Mouse (Mus musculus): ENCODE data around the gene Wbp2. TPM values are rescaled to one million over a fixed set of nuclear protein-coding genes. Genes with fewer than 3 reads are reported as not detected.

Wbp2 gene
- total RNA-seq, 4 experiments from 2014 or later, result 78.6 to 91.0 (median 90.1) TPM

DNA sequence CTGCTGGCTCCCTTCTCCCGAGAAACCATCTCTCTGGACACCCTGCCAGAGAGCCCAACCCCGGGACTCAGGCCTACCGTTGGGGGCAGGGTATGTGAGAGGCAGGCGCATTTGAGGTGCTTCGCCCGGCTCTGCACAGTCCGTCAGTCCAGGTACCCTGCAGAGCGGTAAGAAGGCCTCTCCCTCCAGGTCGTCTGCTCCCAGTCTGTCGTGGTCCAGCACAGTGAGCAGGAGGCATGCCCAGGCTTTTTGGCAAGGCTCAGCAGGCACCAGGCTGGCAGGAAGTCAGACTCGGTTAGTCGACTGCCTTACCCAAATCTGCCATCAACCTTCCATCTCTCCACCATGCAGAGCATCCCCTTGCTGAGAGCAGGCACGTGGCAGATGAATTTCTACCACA is 23.2 kb downstream of the Wbp2 start:
- no peak for DNase-seq (ENCODE audit: low spot score in 2 of 2)

DNA sequence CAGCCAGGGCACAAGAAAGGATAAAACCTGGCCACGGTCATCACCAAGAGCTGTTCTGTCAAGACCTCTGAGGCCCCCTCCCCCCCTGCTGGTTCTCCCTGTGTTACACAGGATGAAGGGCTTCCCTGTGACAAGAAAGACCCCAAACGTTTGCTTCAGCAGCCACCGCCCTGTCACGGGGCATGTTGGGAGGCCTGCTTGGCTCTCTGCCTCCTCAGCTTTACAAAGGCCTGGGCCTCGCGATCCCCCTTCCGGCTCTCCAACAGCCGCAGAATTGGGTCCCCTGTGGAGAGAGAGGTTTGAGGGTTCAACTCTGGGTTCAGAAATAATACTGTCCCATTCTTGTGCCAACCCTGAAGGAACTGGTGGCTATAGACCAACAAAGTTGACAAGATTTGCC is 24.3 kb downstream of the Wbp2 start:
- DNase-seq (ENCODE audit: low spot score in 2 of 2), result no peak

DNA sequence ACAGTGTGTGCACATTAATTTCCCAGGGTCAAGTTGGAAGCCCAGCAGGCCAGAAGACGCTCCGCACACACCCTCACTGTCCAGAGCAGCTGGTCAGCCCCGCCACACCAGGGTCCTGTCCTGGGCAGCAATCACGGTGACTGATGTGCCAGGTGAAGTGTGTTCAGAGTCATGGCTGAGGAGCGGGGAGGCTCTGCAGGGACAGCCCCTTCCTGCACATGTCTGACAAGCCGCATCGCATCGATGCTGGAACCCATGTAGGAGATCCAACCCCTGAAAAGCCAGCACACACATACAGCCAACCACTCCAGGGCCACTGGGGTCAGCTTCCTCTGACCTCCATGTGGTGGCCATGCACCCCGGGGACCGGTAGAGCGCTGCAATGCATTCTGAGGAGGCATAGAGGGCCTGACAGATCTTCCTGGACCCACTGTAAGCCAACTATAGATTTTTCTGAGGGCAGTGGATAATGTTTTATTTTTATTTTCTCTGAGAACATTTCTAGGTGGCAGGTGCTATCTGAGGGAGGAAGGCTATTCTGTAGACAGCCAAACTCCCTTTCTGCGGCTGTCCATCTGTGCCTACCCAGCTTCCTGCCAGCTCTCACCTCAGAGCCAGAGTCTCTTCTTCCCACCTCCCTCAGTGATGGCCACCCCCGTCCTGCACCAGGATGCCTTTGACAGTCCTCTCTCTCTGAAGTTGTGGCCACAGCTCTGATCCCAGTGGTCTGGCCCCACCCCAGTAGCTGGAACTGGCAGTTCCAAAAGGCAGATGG is 25.0 kb downstream of the Wbp2 start:
- DNase-seq (ENCODE audit: low spot score in 2 of 2), result no peak

DNA sequence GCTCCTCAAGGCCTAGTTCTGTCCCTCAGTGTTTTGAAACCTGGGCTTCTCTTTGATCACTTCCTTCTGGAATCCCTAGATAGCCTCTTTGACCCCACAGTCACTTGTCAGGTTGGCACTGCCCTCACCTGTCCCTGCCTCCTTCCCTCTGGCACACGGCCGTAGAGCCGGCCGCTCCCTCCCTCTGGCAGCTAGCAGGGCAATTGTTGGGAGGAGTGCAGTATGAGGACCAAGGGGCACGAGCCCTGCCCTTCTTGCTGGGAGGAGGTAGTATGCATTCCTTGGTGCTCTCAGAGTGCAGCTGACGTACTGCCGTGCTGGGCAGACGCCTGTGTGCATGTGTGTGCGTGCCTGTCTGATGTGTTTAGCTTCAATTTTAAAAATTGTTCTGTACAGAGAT is 26.2 kb downstream of the Wbp2 start:
- no peak for DNase-seq (ENCODE audit: low spot score in 2 of 2)

DNA sequence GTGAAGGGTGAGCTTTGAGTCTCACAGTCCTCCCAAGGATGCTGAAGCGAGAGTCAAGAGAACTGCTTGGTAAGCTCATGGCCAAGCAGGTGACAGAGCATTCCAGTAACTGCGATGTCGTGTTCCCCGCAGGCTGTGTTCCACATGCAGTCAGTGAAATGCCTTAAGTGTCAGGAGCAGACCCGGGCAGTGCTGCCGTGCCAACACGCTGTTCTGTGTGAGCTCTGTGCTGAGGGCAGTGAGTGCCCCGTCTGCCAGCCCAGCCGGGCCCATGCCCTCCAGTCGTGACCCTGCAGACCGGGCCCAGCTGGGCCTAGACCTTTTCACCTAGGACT is 27.1 kb downstream of the Wbp2 start:
- no peak for DNase-seq (ENCODE audit: low spot score in 2 of 2)

- DNase-seq (ENCODE audit: low spot score in 2 of 2), result no peak
Observed at GRCm38 (mm10) chr11:116058868-116059690, 27.7 kb downstream of the Wbp2 start.

DNA sequence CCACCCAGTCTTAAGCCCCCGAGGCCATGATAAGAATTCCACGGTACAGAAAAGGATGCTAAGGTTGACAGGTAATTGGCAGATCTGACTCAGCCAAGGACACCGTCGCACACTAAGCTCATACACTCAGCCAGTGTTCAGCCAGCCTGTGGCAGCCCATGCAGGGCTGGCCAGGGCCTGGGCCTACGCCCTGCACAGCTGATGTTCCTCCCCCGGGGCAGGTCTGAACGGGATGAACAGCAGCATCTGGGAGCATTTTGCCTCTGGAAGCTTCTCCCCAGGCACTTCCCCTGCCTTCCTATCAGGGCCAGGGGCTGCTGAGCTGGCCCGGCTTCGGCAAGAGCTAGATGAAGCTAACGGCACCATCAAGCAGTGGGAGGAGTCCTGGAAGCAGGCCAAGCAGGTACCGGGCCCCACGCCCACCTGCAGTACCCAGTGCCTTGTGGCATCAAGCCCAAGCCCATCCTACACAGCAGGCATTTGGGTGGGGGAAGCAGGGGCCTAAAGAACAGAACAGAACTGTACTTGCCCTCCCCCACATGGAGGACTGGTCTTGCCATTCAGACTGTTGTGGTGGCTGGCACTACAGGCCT is 28.7 kb downstream of the Wbp2 start:
- DNase-seq (ENCODE audit: low spot score in 2 of 2), result no peak

DNA sequence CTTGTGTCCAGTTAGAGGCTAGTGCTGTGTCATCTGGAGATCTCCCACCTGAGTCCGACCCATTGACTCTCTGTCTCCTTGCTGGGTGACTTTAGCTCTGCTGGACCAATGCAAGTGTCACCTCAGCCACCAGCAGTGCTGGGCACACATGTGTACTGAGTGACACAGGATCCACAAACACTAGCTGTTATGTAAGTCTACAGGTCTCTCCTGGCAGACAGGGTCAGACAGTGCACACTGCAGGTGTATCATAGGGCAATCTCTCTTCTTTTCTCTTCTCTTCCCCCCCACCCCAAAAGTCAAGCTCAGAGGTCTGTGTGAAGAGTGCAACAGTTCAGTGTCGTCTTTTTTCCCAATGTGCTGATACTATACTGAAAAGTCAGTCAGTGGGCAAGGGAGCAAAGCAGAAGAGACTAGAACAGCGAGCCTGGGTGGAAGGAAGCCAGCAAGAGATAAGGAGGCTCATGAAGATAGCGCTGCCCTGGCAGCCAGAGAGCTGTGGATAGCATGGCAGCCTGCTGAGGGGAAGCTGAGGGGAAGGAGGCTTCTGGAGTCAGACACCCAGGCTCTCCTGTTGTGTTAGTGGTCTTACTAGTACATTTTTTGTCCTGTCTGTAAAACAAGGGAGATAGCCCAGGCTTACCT is 29.4 kb downstream of the Wbp2 start:
- DNase-seq (ENCODE audit: low spot score in 2 of 2), result no peak

DNA sequence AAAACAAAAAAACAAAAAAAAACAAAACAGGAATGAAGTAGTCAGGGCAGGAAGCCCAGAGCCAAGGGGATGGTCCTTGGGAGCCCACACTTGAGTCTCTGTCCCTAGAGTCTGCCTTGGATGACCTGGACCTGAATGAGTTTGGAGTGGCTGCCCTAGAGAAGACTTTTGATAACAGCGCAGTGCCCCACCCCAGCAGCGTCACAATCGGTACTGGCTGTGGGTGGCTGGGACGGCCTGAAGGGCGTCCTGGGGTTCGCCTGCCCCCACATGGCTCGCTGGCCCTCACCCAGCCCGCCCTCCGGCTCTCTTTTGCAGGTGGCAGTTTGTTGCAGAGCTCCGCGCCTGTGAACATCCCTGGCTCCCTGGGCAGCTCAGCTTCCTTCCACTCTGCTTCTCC is 30.9 kb downstream of the Wbp2 start:
- DNase-seq (ENCODE audit: low spot score in 2 of 2), result no peak

GRCm38 (mm10) chr11:116053510-116054229 is 33.1 kb downstream of the Wbp2 start:
- no peak for DNase-seq (ENCODE audit: low spot score in 2 of 2)

- DNase-seq (ENCODE audit: low spot score in 2 of 2), result no peak
Observed at GRCm38 (mm10) chr11:116050196-116050595, 36.6 kb downstream of the Wbp2 start.

DNA sequence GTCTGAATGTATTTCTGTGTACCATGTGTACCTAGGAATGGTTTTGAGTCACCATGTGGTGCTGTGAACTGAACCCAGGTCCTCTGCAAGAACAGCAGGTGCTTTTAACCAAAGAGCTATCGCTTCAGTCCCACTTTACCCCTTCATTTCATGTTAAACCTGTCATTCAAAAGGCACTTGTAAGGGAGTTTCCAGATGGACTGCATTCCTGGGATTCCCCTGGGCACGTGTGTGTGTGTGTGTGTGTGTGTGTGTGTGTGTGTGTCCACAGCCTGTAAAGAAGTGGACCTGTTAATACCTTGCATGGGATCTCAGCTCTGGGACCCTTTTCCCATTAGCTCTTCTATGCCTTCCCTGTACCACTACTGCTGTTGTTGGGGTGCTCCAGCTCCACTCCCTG is 37.2 kb downstream of the Wbp2 start:
- DNase-seq (ENCODE audit: low spot score in 2 of 2), result no peak

GRCm38 (mm10) chr11:116045173-116045572 is 41.6 kb downstream of the Wbp2 start:
- DNase-seq (ENCODE audit: low spot score in 2 of 2), result no peak

DNA sequence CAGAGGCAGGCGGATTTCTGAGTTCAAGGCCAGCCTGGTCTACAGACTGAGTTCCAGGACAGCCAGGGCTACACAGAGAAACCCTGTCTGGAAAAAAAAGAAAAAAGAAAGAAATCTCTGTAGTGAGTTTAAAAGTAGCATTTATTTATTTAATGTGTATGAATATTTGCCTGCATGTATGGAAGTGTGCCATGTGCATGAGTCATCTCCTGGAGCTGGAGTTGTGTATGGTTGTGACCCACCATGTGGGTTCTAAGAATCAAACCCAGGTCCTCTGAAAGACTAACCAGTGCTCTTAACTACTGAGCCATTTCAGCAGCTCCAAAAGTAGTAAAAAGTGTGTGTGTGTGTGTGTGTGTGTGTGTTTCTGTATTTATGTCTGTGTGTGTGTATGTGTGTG is 43.5 kb downstream of the Wbp2 start:
- DNase-seq (ENCODE audit: low spot score in 2 of 2), result no peak

- DNase-seq (ENCODE audit: low spot score in 2 of 2), result no peak
Observed at GRCm38 (mm10) chr11:116042372-116043138, 44.2 kb downstream of the Wbp2 start.

DNA sequence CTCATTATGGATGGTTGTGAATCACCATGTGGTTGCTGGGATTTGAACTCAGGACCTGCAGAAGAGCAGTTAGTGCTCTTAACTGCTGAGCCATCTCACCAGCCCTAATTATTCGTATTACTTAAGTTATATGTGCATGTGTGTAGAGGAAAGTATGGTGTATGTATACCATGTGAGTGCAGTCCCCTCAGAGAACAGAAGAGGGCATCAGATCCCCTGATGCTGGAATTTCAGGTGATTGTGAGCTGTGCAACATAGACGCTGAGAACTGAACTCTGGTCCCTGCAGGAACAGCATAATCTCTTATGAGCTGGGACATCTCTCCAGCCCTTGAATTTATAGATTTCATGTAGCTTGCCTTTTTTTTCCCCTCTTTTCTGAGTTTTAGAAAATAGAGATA is 45.0 kb downstream of the Wbp2 start:
- no peak for DNase-seq (ENCODE audit: low spot score in 2 of 2)

- no peak for DNase-seq (ENCODE audit: low spot score in 2 of 2)
Observed at GRCm38 (mm10) chr11:116040593-116040992, 46.2 kb downstream of the Wbp2 start.

GRCm38 (mm10) chr11:116037826-116038225 is 49.0 kb downstream of the Wbp2 start:
- no peak for DNase-seq (ENCODE audit: low spot score in 2 of 2)

- no peak for DNase-seq (ENCODE audit: low spot score in 2 of 2)
Observed at GRCm38 (mm10) chr11:116036671-116037070, 50.1 kb downstream of the Wbp2 start.

GRCm38 (mm10) chr11:116034584-116034983 is 52.2 kb downstream of the Wbp2 start:
- DNase-seq (ENCODE audit: low spot score in 2 of 2), result no peak
